Mouse (Mus musculus): ENCODE results near the gene Mrpl2. TPM values are rescaled to one million over a fixed set of nuclear protein-coding genes. Genes with fewer than 3 reads are reported as not detected.

Gene Mrpl2
- total RNA-seq, 2 experiments from 2014 or later: 45.3 to 50.7 TPM

Other genes with a start within 250 kb of the Mrpl2 start
- 1 to 10 TPM; 8.1 to 8.4 TPM for gene Crip3, start 217.3 kb upstream of the Mrpl2 start, total RNA-seq (2021)
- gene Slc22a7, start 207.8 kb upstream of the Mrpl2 start, total RNA-seq (2021): under 1 TPM in 1 of 2 experiments, not detected in 1; 0.30 TPM
- 100 to 1,000 TPM; 114 to 118 TPM for gene Ttbk1, start 158.6 kb upstream of the Mrpl2 start, total RNA-seq (2021)
- 1 to 10 TPM; 4.9 to 7.1 TPM for gene Dnph1, start 149.5 kb upstream of the Mrpl2 start, total RNA-seq (2021)
- gene Cul9, start 99.8 kb upstream of the Mrpl2 start, total RNA-seq (2021): 10 to 100 TPM; 56.0 to 59.4 TPM
- 10 to 100 TPM; 82.3 to 83.6 TPM for gene Srf, start 90.1 kb upstream of the Mrpl2 start, total RNA-seq (2021)
- 1 to 10 TPM; 8.5 to 9.6 TPM for gene Ptk7, start 16.7 kb upstream of the Mrpl2 start, total RNA-seq (2021)
- 10 to 100 TPM; 19.0 to 19.7 TPM for gene Klc4, start 207 bp upstream of the Mrpl2 start, total RNA-seq (2021)
- gene Cul7, start 4.1 kb downstream of the Mrpl2 start, total RNA-seq (2021): 10 to 100 TPM; 18.4 to 20.0 TPM
- gene Rrp36, start 28.1 kb downstream of the Mrpl2 start, total RNA-seq (2021): 10 to 100 TPM; 14.5 to 15.4 TPM
- 100 to 1,000 TPM in 1 of 2 experiments, 10 to 100 TPM in 1; 97.6 to 100 TPM for gene Mea1, start 32.6 kb downstream of the Mrpl2 start, total RNA-seq (2021)
- 100 to 1,000 TPM; 166 to 167 TPM for gene Klhdc3, start 34.7 kb downstream of the Mrpl2 start, total RNA-seq (2021)
- gene Ppp2r5d, start 58.9 kb downstream of the Mrpl2 start, total RNA-seq (2021): 10 to 100 TPM; 86.5 to 91.9 TPM
- gene Pex6, start 65.2 kb downstream of the Mrpl2 start, total RNA-seq (2021): 10 to 100 TPM; 54.6 to 56.6 TPM
- not detected for gene Gnmt, start 82.9 kb downstream of the Mrpl2 start, total RNA-seq (2021)
- 10 to 100 TPM; 64.0 to 68.6 TPM for gene Cnpy3, start 106.0 kb downstream of the Mrpl2 start, total RNA-seq (2021)
- under 1 TPM in 1 of 2 experiments, not detected in 1; 0.30 TPM for gene Ptcra, start 117.5 kb downstream of the Mrpl2 start, total RNA-seq (2021)
- 1 to 10 TPM; 6.6 to 9.4 TPM for gene 2310039H08Rik, start 126.4 kb downstream of the Mrpl2 start, total RNA-seq (2021)
- 10 to 100 TPM; 47.2 to 53.8 TPM for gene Rpl7l1, start 136.4 kb downstream of the Mrpl2 start, total RNA-seq (2021)
- gene Bicral, start 212.3 kb downstream of the Mrpl2 start, total RNA-seq (2021): 10 to 100 TPM; 48.2 to 62.2 TPM
- 10 to 100 TPM; 29.0 to 32.8 TPM for gene Tbcc, start 244.5 kb downstream of the Mrpl2 start, total RNA-seq (2021)

All from layer of hippocampus, postnatal 36 days (tissue).